13 mouse cellular contexts compared by ENCODE assay signal in the genomic region with DNA sequence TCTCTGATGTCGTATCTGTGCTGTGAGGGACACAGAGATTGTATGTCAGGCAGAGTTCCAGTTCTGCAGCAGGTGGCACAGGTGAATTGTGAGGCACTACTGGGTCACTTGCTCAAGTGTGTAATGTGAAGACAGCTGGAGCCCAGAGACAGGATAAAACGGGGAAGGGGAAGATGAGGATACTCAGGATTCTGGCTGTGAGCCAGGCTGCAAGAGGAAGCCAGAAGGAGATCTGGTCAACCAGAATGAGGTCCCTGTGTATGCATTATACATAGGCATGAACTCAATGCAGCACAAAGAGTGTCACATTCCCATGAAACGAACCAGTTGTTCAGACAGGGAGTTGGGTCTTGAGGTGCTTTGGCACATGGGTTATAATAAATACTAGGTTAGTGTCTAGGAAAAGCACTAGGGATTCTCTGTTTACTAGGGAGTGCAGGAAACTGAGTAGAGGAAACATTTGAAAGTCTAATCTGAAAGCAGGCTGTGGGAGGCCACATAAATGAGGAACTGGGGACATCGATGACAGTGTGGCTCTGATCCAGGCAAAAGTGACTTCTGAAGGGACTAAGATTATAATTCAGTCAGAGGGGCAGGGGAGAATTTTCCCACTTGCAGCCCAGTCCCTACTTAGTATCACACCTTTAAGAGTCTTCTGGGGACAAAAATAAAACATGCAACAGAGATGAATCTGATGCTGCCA.
DNase-seq lines count a peak whose midpoint lies in the region; ATAC-seq and TF ChIP-seq lines count a peak whose summit lies in the region.
"Had no signal": no experiment of that assay in that cellular context is flagged by ENCODE, and none has a peak within 500 bp of the region (broad histone marks: within the 10 kb centered on the region; RNA-seq: fewer than 3 reads in every experiment).

No protein-coding gene starts in this region.

- H3K27me3 ChIP-seq in midbrain, embryonic 14.5 days (ENCODE audit: control insufficient read depth, insufficient read depth, low read length), result no peaks in the 10 kb centered on the region
- no peaks in the 10 kb centered on the region for H3K27me3 ChIP-seq in midbrain, embryonic 10.5 days (ENCODE audit: low read depth, poor library complexity, severe bottlenecking)
- H3K27me3 ChIP-seq in limb, embryonic 13.5 days, result no peaks in the 10 kb centered on the region
- H3K27me3 ChIP-seq in forebrain, postnatal 0 days (ENCODE audit: insufficient read depth, low read length), result no peaks in the 10 kb centered on the region
- H3K27me3 ChIP-seq: liver, embryonic 13.5 days; midbrain, embryonic 13.5 days had no signal

- no peaks in the 10 kb centered on the region for H3K4me1 ChIP-seq in midbrain, embryonic 14.5 days (ENCODE audit: control insufficient read depth, insufficient read depth, low read length)
- no peaks in the 10 kb centered on the region for H3K4me1 ChIP-seq in midbrain, embryonic 10.5 days
- peaks cover 18% of the 10 kb centered on the region for H3K4me1 ChIP-seq in limb, embryonic 13.5 days
- no peaks in the 10 kb centered on the region for H3K4me1 ChIP-seq in forebrain, postnatal 0 days (ENCODE audit: insufficient read depth)
- H3K4me1 ChIP-seq: liver, embryonic 13.5 days; midbrain, embryonic 13.5 days had no signal

- no peaks in the 10 kb centered on the region for H3K36me3 ChIP-seq in midbrain, embryonic 14.5 days (ENCODE audit: control insufficient read depth, insufficient read depth, low read length)
- H3K36me3 ChIP-seq in midbrain, embryonic 10.5 days, result no peaks in the 10 kb centered on the region
- no peaks in the 10 kb centered on the region for H3K36me3 ChIP-seq in limb, embryonic 13.5 days
- H3K36me3 ChIP-seq in forebrain, postnatal 0 days (ENCODE audit: insufficient read depth), result no peaks in the 10 kb centered on the region
- H3K36me3 ChIP-seq: G1E; liver, embryonic 13.5 days; midbrain, embryonic 13.5 days had no signal

- DNase-seq in midbrain, embryonic 14.5 days, result peak; percentile 9
- no peak for DNase-seq in midbrain, embryonic 10.5 days (ENCODE audit: low spot score)
- DNase-seq in heart, adult 8-10 months (ENCODE audit: low spot score), result peak; percentile 6
- peak; percentile 25 to 26 for DNase-seq in heart, postnatal 10 days
- no peak for DNase-seq in natural killer cell, adult 2 months (ENCODE audit: low spot score in 2 of 2)
- DNase-seq in forebrain, postnatal 0 days, result no peak
- DNase-seq in gastrocnemius, adult 18-20 months (ENCODE audit: low spot score), result no peak
- DNase-seq: cerebellum, adult 2 months; liver, embryonic 13.5 days had no signal

- intact Hi-C loops in heart, postnatal 10 days (cut with DNase I), result no loop called here

- 72% methylated on average over 4 of the region's 4 CpGs for WGBS in midbrain, embryonic 14.5 days
- WGBS in midbrain, embryonic 10.5 days, result 80% methylated on average over 4 of the region's 4 CpGs
- whole genome bisulfite sequencing in limb, embryonic 13.5 days, result 58% methylated on average over 4 of the region's 4 CpGs
- WGBS in forebrain, postnatal 0 days, result 57% methylated on average over 4 of the region's 4 CpGs

- H3K9me3 ChIP-seq in midbrain, embryonic 14.5 days (ENCODE audit: control insufficient read depth, low read length), result no peaks in the 10 kb centered on the region
- no peaks in the 10 kb centered on the region for H3K9me3 ChIP-seq in midbrain, embryonic 10.5 days (replicated peaks)
- H3K9me3 ChIP-seq in limb, embryonic 13.5 days, result no peaks in the 10 kb centered on the region
- H3K9me3 ChIP-seq in forebrain, postnatal 0 days (ENCODE audit: low read length), result no peaks in the 10 kb centered on the region
- H3K9me3 ChIP-seq: midbrain, embryonic 13.5 days had no signal

- ATAC-seq in midbrain, embryonic 14.5 days (ENCODE audit: low FRiP score, low TSS enrichment), result no peak
- no peak for ATAC-seq in limb, embryonic 13.5 days (ENCODE audit: low FRiP score, low read depth)
- no peak for ATAC-seq in forebrain, postnatal 0 days
- ATAC-seq: inflammation-experienced regulatory T-cells, adult 6 months; midbrain, embryonic 13.5 days had no signal

- no peak overlapping the region for H3K9ac ChIP-seq in midbrain, embryonic 14.5 days (replicated peaks; ENCODE audit: low read length)
- no peak overlapping the region for H3K9ac ChIP-seq in limb, embryonic 13.5 days
- H3K9ac ChIP-seq in forebrain, postnatal 0 days, result no peak overlapping the region
- H3K9ac ChIP-seq: liver, embryonic 13.5 days; midbrain, embryonic 13.5 days had no signal

- TF ChIP-seq CTCF in forebrain, postnatal 0 days (IDR thresholded peaks at IDR 0.05; ENCODE audit: low read depth), result no peak

- no peak overlapping the region for H3K27ac ChIP-seq in midbrain, embryonic 14.5 days (replicated peaks; ENCODE audit: low read depth, low read length)
- no peak overlapping the region for H3K27ac ChIP-seq in midbrain, embryonic 10.5 days (replicated peaks)
- H3K27ac ChIP-seq in limb, embryonic 13.5 days, result 0 out of 2 replicates have a peak overlapping the region, but pooled peaks have one; percentile 29
- H3K27ac ChIP-seq in forebrain, postnatal 0 days (ENCODE audit: low read depth, low read length), result no peak overlapping the region
- H3K27ac ChIP-seq: liver, embryonic 13.5 days; midbrain, embryonic 13.5 days had no signal

- H3K4me2 ChIP-seq in midbrain, embryonic 14.5 days (ENCODE audit: low read length), result no peak overlapping the region
- no peak overlapping the region for H3K4me2 ChIP-seq in limb, embryonic 13.5 days (replicated peaks)
- no peak overlapping the region for H3K4me2 ChIP-seq in forebrain, postnatal 0 days (ENCODE audit: low read depth)
- H3K4me2 ChIP-seq: liver, embryonic 13.5 days; midbrain, embryonic 13.5 days had no signal

- no peak overlapping the region for H3K4me3 ChIP-seq in midbrain, embryonic 14.5 days (replicated peaks; ENCODE audit: low read depth, low read length)
- no peak overlapping the region for H3K4me3 ChIP-seq in midbrain, embryonic 10.5 days
- H3K4me3 ChIP-seq in limb, embryonic 13.5 days, result no peak overlapping the region
- H3K4me3 ChIP-seq in forebrain, postnatal 0 days (ENCODE audit: low read depth, low read length), result no peak overlapping the region
- H3K4me3 ChIP-seq: liver, embryonic 13.5 days; midbrain, embryonic 13.5 days had no signal

Comparison
In these comparisons a context has a peak if more than half of its experiments do, and no peak if none do; other contexts are left out.
1. DNase-seq: peak in midbrain, embryonic 14.5 days (single experiment), heart, adult 8-10 months (single experiment) and heart, postnatal 10 days (2 of 2); none in midbrain, embryonic 10.5 days (single experiment), natural killer cell, adult 2 months (0 of 2), forebrain, postnatal 0 days (single experiment) and gastrocnemius, adult 18-20 months (single experiment).